Mouse (Mus musculus) telencephalon, adult 2 months (tissue): Measurements from ENCODE around the gene Drd2.

Experiments used
- DNase-seq: peaks from one replicate; pipeline ENCODE4 v3.0.0-alpha.2; 2011; ENCODE audit warnings: low read depth, low spot score

The Drd2 gene

GRCm38 (mm10) chr9:49452396-49452795, 112.0 kb downstream of the Drd2 start:
- no peak for DNase-seq

- DNase-seq, result no peak
Observed at GRCm38 (mm10) chr9:49456136-49456535, 115.7 kb downstream of the Drd2 start.
